Mouse (Mus musculus): ENCODE data around the gene Olfr410.

The Olfr410 gene

DNA sequence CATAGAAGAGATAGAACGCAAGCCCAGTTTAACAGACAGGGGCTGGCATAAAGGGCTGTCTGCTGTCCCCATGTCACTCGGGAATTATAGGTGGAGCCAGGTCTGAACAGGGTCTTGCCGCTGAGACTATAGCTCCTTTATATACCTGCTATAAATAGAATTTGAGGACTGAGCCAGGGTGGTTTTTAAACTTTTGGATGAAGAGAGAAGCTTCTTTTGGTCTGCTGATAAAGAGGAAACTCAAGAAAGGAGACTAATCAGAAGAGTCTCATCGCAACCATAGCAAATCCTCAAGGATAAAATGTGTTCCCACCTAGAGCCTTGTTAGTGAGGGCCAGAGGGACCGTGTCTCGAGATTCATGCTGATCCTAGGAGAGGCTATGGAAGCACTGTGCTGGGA is at the start of gene Olfr410:
Olfr410 (minus strand) TSS at position 101 of the 400 bp plus-strand sequence.
- no peak for DNase-seq

DNA sequence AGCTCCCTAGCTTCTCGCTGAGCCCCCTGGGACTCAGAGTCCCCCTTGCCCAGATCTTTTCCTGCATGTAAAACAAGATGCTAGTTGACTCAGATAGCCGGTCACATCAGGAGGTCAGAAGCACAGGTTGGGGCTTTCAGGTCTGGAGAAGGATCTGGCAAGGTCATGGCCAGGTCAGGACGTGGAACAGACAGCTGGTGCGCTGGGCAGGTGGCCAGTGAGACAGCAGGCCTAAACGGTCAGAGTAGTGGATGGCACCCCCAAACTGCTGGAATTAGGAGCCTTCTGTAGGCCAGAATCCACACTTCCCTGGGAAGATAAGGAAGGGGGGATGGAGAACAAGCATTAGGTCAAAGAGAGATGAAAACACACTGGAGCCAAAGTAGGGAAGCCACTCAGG is 49.4 kb upstream of the Olfr410 start:
- no peak for DNase-seq

DNA sequence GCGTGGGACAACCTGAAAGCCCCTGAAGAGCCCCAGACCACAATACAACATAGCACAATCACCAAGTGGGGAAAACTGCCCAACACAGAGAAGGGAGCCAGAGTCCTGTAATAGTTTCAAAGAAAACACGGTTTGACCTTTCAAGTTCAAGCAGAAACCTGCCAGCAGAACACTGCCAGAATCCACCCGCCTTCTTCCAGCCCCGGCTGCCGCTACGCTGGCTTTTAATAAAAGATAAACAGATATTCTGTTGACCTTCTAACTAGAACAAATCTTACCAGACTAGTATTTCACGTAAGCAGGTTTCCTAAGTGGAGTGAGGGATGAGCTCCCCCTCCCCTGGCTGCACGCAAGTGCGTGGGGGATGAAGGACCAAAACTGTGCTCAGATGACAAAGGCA is 47.8 kb upstream of the Olfr410 start:
- peak; percentile 40 for DNase-seq

DNA sequence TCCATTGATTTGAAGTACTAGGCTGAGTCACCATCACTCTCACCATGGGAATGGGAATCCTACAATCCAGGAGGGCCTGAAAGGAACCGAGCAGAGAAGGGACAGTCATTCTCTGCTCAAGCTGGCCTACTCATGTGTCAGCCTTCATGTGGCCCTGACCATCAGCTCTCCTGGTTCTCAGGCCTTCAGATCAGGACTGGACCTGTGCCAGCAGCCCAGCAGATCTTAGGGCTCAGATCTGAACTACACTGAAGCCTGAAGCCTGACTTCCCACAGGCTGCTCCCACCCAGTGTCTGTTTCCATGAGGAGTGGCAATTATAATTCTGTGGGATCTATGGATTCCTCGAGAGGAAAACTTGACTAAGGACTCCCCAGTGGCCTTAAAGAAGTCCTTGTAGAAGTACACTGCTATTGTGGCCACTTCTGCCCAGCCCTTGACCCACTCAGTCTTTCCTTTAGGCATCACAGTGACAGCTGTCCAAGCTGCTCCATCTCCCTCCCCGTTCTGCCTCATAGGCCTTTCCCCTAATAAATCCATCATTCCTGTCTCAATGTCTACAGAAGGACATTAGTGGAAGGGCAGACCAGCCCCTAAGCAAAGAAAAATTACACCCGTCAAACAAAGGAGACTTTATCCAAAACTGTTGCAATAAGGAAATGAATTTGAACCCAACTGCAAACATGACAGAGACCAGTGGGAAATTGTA is 41.5 kb upstream of the Olfr410 start:
- DNase-seq = no peak

DNA sequence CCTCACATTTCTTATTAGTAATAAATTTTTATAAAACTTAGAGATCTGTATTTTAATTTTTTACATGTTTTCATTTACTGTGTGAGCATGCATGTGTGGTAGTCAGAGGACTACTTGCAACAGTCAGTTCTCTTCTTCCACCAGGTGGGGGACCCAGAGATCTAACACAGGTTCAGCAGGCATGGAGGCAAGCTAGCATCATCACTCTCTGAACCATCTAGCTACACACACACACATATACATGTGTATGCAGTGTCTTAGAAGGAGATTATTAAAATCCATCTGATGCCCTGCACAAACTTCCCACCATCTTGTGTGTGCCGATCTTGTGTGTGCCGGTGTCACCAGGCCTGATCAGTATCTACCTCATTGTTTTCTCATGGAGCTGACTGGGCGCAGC is 39.0 kb upstream of the Olfr410 start:
- DNase-seq = peak; percentile 33

DNA sequence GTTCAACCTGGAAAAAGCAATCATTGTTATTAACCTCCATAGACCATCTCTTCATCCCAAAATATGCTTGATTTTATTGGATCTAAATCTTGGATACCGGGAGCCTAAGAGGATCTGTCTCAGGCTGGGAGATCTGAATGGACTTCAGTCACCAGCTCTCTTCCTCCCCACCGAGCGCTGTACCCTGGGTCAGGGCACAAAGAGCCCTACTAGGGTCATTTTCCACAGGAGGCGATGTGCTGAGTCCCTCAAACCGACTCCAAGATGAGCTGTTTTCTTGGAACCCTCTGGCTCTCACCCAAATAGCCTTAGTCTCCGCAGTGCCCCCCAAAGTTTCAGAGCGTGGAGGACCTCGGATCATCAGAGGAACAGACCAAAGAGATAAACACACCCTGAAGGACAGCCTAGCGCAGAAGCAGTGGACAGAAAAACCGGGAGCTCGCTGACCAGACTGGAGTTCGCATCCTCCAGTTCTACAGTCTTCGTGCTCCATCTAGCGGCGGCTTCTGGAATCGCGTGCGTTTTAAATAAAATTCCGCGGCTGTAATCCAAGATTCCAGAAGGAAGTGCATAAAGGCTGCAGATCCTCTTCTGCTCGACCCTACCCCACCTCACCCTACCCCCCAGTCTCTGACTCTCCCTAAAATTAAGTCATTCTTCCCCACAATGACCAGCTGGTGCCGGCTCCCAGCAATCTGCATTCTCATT is 33.7 kb upstream of the Olfr410 start:
- DNase-seq = peak; percentile 78

DNA sequence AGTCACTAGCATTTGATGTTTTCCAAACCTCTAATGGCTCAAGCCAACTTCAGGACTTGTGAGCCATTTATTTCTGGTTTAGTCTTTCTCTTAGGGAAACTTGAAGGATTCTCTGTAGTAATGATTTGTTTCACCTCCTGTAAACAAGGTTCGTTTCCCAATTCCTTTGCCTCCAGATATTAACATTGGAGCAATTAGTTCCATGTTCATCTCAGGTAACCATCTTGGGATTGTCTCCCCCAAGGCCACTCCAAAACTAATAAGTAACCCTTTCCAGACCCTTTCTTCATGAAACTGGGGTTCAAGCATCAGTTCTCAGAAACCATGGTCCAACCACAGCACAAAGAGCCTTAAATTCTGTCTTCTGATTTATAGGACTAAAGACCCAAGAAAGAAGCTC is 23.9 kb upstream of the Olfr410 start, which contains the start of gene Olfr412:
Olfr412 (plus strand) TSS at position 301 of the 400 bp plus-strand sequence.
- DNase-seq = no peak

DNA sequence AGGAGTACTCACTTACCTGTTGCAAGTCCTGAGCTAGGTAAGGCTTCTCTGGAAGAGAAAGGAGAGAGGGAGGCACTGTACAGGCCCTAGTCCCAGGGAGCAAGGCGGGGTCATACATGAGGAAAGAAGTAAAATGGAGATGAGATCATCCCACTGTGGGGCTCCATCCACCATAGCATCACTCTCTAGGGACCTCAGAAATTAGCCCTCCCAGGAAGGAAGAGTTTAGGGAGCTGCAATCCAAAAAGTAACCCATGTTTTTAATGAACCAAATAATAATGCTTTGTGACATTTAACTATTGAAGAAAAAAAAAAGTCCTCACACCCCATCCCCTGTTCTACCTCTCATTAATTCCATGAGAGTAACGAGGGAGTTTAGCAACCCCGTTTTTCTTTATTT is 14.7 kb upstream of the Olfr410 start, which contains the start of gene Olfr411:
Olfr411 (minus strand) TSS at position 101 of the 400 bp plus-strand sequence.
- no peak for DNase-seq

DNA sequence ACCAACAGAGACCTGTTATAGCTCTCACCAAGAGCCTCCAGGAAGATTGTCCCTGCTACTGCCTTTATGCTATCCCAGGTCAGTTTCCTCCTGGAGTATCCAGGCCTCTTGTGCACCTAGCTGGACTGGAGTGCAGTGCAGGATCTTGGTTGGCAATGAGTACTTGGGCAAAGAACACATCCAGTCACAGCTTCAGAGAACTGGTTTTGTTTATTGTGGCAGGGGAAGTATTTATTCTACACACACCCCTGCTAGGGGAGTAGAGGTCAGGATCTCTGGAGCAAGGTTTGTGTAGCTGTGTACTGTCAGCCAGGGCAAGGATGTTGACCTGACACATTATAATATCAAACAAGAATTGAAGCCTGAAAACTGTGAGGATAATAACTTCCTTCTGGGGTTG is 9.1 kb downstream of the Olfr410 start:
- DNase-seq = no peak

DNA sequence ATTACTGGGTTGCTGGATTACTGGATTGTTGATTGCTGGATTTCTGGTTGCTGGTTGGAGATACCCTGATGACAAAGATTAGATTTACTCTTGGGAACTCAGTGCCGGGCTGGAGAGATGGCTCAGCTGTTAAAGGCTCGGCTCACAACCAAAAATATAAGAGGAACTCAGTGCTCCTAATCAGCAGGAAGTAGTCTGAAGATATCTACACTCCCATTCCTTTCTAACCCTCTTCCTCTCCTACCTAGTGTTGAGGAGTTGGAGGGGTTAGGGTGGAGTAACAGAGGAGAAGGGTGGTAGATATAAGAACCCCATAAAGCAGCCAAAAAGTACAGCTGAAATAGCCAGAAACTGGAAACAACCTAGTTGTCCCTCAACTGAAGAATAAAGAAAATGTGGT is 11.8 kb downstream of the Olfr410 start:
- no peak for DNase-seq

DNA sequence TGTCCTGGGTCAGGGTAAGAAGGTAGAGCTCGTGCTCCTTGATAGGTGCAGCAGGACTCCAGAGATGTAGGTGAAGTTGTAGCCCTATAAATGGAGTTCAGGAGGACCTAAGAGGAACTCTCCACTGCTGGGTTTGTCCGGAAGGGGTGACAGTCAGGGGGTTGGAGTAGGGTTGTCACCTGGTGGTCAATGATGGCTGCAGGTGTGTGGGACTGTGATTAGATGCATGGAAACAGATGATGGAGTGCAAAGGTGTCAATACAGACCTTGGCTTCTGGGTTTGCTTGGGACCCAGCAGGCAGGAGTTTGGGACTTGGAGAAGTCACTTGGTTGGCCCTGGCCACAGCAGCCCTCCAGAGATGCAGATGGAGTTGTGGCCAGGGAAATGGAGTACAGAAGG is 50.6 kb downstream of the Olfr410 start:
- no peak for DNase-seq

DNA sequence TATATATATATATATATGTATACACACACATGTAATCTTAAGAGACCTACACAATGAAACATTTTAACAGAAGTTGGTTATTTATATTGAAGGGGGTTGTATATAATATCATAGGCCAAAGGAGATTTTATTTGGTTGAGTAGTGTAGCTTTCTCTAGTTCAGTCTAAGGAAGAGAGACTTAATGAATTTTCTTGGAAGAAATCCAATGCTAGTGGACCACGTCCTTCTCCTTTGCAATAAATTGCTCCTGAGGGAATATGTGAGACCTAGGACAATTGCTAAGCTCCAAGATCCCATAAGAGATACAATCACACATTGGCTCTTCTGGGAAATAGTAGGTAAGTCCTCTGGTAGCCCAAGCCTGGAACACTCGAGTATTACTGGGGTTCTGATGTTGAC is 54.4 kb downstream of the Olfr410 start, which contains the start of gene Olfr59:
Olfr59 (plus strand) TSS at position 301 of the 400 bp plus-strand sequence.
- DNase-seq = no peak

Data from kidney, adult 18-20 months (tissue).